Mouse (Mus musculus) stomach, embryonic 16.5 days (tissue): ENCODE measurements at regions not wholly inside any gene's neighbourhood (a gene's known extent, or its start where the extent isn't known, plus 50 kb on each side); places are given as distances from the start of the nearest gene placed in this dataset.

ENCODE experiments used
- ATAC-seq: fragments of 200-750 bp; cut with Nextera tagmentation; 2 replicates; pipeline ENCODE4 v1.8.0; 2017; ENCODE audit warnings: moderate number of reproducible peaks, moderate TSS enrichment; ENCODE audit not compliant: insufficient read depth, low FRiP score
- H3K27ac ChIP-seq: fragments of 300-500 bp; sonication (generic); 2 replicates; pipeline ENCODE4 v1.5.1; 2014; ENCODE audit warnings: low read length
- H3K27me3 ChIP-seq: fragments of 300-500 bp; sonication (generic); 2 replicates; pipeline ENCODE4 v1.6.1; 2014; ENCODE audit warnings: low read length, control low read depth, mixed read lengths; ENCODE audit not compliant: control insufficient read depth, insufficient read depth
- H3K36me3 ChIP-seq: fragments of 300-500 bp; sonication (generic); 2 replicates; pipeline ENCODE4 v1.6.1; 2014; ENCODE audit warnings: low read length; ENCODE audit not compliant: control insufficient read depth, insufficient read depth
- H3K4me1 ChIP-seq: fragments of 300-500 bp; sonication (generic); 2 replicates; pipeline ENCODE4 v1.6.1; 2014; ENCODE audit warnings: low read length, control low read depth, mixed read lengths; ENCODE audit not compliant: control insufficient read depth, insufficient read depth
- H3K4me2 ChIP-seq: fragments of 300-500 bp; sonication (generic); 2 replicates; pipeline ENCODE4 v1.6.1; 2014; ENCODE audit warnings: low read depth, low read length, mixed read lengths
- H3K4me3 ChIP-seq: fragments of 300-500 bp; sonication (generic); replicated peaks from 2 replicates; pipeline ENCODE4 v1.5.1; 2014; ENCODE audit warnings: mild to moderate bottlenecking, low read length
- H3K9ac ChIP-seq: fragments of 300-500 bp; sonication (generic); 2 replicates; pipeline ENCODE4 v1.6.1; 2014; ENCODE audit warnings: low read length
- H3K9me3 ChIP-seq: fragments of 300-500 bp; sonication (generic); replicated peaks from 2 replicates; pipeline ENCODE4 v1.6.1; 2016; ENCODE audit warnings: low read length, control low read depth; ENCODE audit not compliant: control insufficient read depth
- WGBS: fragments of 180-500 bp; shearing (Covaris S2); extraction: QIAGEN DNeasy Blood & Tissue Kit; methylation state at CpG from one replicate; pipeline ENCODE4 v1.1.7; 2014; 5-methylcytosine and 5-hydroxymethylcytosine counted together

- Histone ChIP-seq H3K4me2 (no peak overlapping the region), H3K27me3 (no peaks in the 10 kb centered on the region), H3K4me3 (no peak overlapping the region), H3K9ac (no peak overlapping the region), H3K4me1 (0 out of 2 replicates have a peak, but pooled peaks cover 5% of the 10 kb centered on the region), H3K27ac (no peak overlapping the region), H3K9me3 (no peaks in the 10 kb centered on the region), H3K36me3 (no peaks in the 10 kb centered on the region)
- 45% methylated on average over 9 of the region's 9 CpGs for WGBS
- no peak for ATAC-seq
These were observed 175.2 kb upstream of the Irx3 start for GRCm38 (mm10) chr8:91976900-91977585.

DNA sequence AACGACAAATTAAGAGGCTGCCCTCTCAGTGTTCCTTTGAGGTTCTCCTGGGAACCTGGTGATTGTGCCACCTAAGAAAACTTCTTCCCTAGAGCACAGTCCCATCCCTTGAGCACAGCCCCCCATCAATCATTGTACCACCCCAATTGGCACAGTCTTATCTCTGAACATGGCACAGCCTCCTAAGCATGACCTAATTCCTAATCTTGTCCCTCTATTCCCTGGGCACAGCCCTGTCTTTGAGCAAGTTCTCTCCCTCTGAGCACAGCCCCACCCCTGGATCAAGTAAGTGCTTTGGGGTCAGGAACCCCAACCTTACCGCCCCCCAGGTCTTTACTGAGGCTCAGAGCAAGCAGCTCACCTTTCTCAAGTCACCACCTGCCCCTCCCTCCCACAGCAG, 173.6 kb upstream of the Irx3 start:
- Histone ChIP-seq H3K4me3 (no peak overlapping the region), H3K9ac (no peak overlapping the region), H3K27me3 (no peaks in the 10 kb centered on the region), H3K27ac (no peak overlapping the region), H3K9me3 (no peaks in the 10 kb centered on the region), H3K36me3 (no peaks in the 10 kb centered on the region), H3K4me1 (0 out of 2 replicates have a peak, but pooled peaks cover 5% of the 10 kb centered on the region), H3K4me2 (no peak overlapping the region)
- WGBS: 83% methylated on average over 2 of the region's 2 CpGs
- ATAC-seq: no peak

GRCm38 (mm10) chr8:91974636-91975035, 172.8 kb upstream of the Irx3 start:
- Histone ChIP-seq H3K4me3 (no peak overlapping the region), H3K9ac (no peak overlapping the region), H3K9me3 (no peaks in the 10 kb centered on the region), H3K27me3 (no peaks in the 10 kb centered on the region), H3K27ac (no peak overlapping the region), H3K4me1 (0 out of 2 replicates have a peak, but pooled peaks cover 5% of the 10 kb centered on the region), H3K36me3 (no peaks in the 10 kb centered on the region), H3K4me2 (no peak overlapping the region)
- ATAC-seq: no peak
- 79% methylated on average over 3 of the region's 3 CpGs for WGBS

DNA sequence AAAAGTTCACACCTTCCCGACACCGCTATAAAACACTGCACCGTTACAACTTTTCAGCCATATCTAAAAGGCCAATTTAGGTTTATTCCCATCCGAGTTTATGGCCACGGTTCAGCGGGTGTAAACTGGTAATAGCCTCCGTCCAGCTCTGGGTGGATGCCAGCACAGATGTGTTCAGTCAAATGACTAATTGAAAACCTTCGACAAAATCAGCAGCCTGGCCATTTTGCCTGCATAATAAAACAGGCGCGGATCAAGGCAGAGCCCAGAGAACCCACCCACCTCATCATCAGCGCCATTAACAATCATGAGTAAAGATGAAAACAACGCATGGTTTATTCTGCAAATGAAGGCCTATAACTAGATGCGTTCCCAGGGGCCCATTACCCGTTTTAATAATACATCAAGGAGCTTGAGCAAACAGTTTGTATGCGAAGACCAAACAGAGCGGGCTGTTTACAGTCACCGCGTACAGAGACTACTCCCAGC, 172.1 kb upstream of the Irx3 start:
- 0 out of 2 replicates have a peak, but pooled peaks cover under 1% of the 10 kb centered on the region for H3K27me3 ChIP-seq
- no peaks in the 10 kb centered on the region for H3K36me3 ChIP-seq
- 0 out of 2 replicates have a peak, but pooled peaks cover 5% of the 10 kb centered on the region for H3K4me1 ChIP-seq
- H3K9ac ChIP-seq: no peak overlapping the region
- no peak overlapping the region for H3K4me3 ChIP-seq
- 49% methylated on average over 18 of the region's 18 CpGs for WGBS
- no peaks in the 10 kb centered on the region for H3K9me3 ChIP-seq
- no peak for ATAC-seq
- no peak overlapping the region for H3K4me2 ChIP-seq
- no peak overlapping the region for H3K27ac ChIP-seq

GRCm38 (mm10) chr8:91967407-91967806, 165.5 kb upstream of the Irx3 start:
- H3K27ac ChIP-seq: no peak overlapping the region
- H3K36me3 ChIP-seq: no peaks in the 10 kb centered on the region
- peak overlapping the region; percentile 8; the same call in 1 of the 2 replicates for H3K9ac ChIP-seq
- no peaks in the 10 kb centered on the region for H3K9me3 ChIP-seq
- 0 out of 2 replicates have a peak, but pooled peaks cover 4% of the 10 kb centered on the region for H3K27me3 ChIP-seq
- 20% methylated on average over 16 of the region's 16 CpGs for WGBS
- peak overlapping the region; percentile 46 for H3K4me2 ChIP-seq
- H3K4me1 ChIP-seq: peaks cover 5% of the 10 kb centered on the region; the same call in 1 of the 2 replicates
- no peak for ATAC-seq
- H3K4me3 ChIP-seq: peak overlapping the region; percentile 14; the same call in 1 of the 2 replicates

DNA sequence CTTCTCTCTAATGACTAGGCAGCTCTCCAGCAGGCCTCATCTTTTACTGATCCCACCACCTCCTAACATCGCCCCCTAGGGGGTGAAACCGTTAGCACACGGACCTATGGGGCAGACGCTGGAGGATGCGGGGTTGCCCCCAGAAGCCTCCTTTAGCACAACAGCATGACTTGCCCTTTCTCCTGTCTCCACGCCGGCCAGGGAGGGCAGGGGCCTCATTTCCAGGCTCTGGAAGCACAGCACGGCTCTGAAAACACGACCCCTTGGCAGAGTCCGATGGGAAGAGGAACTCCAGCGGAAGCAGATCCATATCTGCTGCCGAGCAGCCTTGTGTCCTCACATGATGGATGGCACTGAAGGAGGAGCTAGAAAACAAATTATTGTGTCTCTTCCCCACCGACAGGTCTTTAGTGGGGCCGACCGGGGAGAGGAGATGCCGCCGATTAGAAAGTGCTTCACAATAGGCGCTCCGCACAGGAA, 165.1 kb upstream of the Irx3 start:
- Histone ChIP-seq H3K27me3 (0 out of 2 replicates have a peak, but pooled peaks cover 4% of the 10 kb centered on the region), H3K36me3 (no peaks in the 10 kb centered on the region), H3K4me2 (peak overlapping the region; percentile 46), H3K27ac (no peak overlapping the region), H3K4me3 (peak overlapping the region; percentile 14; the same call in 1 of the 2 replicates), H3K4me1 (peaks cover 5% of the 10 kb centered on the region; the same call in 1 of the 2 replicates), H3K9ac (peak overlapping the region; percentile 8; the same call in 1 of the 2 replicates), H3K9me3 (no peaks in the 10 kb centered on the region)
- WGBS: 17% methylated on average over 19 of the region's 19 CpGs
- ATAC-seq: peak; percentile 33; the same call in 1 of the 2 replicates

DNA sequence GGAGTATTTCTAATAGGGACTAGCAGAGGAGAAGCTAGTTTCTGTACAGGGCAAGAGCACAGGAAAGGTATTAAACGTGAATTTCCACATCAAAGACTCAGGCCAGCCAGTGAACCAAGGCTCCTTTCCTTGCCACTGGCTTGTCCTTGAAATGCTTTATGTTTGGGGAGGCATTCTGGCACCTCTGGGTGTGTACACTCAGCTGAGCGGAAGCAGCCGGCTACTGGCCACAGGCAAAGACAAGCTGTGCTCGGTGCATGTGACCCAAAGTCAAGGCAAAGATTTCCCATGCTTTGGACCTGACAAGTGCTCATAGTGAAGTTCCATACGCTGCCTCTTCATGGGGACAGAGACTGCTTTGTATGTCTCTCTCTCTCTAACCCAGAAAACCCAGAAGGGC, 159.8 kb upstream of the Irx3 start:
- no peak overlapping the region for H3K4me3 ChIP-seq
- ATAC-seq: no peak
- no peaks in the 10 kb centered on the region for H3K36me3 ChIP-seq
- H3K9ac ChIP-seq: no peak overlapping the region
- no peaks in the 10 kb centered on the region for H3K9me3 ChIP-seq
- H3K27me3 ChIP-seq: no peaks in the 10 kb centered on the region
- no peak overlapping the region for H3K27ac ChIP-seq
- no peak overlapping the region for H3K4me2 ChIP-seq
- 79% methylated on average over 5 of the region's 5 CpGs for WGBS
- no peaks in the 10 kb centered on the region for H3K4me1 ChIP-seq

DNA sequence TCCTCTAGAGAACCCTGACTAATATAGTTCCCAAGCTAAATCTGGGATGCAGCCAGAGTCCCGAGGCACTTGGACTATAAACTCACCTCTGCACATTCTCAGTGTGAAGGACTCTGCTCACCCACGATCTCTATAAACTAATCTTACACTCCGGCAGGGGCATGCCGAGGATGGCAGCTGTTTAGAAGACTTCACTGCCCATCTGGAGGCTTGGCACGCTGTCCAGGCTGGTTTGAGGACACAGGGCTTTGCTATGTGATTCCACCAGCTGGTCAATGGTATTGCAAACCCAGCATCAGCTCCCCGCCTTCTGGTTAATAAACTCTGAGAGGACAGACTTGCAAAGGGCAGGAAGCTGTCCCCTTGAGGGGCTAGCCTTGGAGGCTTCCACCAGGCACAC, 153.3 kb upstream of the Irx3 start:
- 71% methylated on average over 6 of the region's 6 CpGs for WGBS

DNA sequence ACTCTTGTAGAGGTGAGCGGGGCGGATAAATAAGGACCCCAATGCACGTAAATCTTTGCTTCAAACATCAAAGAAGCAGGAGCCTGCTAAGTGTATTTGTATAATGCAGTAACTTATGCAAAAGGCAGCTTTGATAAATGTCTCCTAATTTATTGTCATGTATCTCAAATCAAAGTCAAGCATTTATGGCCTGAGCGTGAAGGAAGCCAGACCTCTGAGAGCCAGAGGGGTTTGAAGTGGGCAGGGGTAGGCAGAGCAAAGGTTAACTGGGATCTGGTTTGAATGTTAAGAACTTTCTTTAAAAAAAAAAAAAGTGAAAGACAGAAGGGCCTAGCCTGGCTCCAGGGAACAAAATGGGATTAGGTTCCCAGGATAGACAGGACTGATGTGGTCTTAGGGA, 151.1 kb upstream of the Irx3 start:
- Histone ChIP-seq H3K9me3 (no peaks in the 10 kb centered on the region), H3K9ac (no peak overlapping the region), H3K27me3 (no peaks in the 10 kb centered on the region), H3K27ac (no peak overlapping the region), H3K4me3 (no peak overlapping the region), H3K4me2 (no peak overlapping the region), H3K4me1 (no peaks in the 10 kb centered on the region), H3K36me3 (no peaks in the 10 kb centered on the region)
- 73% methylated on average over 4 of the region's 4 CpGs for WGBS
- ATAC-seq: no peak

More for the DNA sequence above, 153.3 kb upstream of the Irx3 start:
- Histone ChIP-seq H3K27me3 (no peaks in the 10 kb centered on the region), H3K27ac (no peak overlapping the region), H3K9ac (no peak overlapping the region), H3K36me3 (no peaks in the 10 kb centered on the region), H3K9me3 (no peaks in the 10 kb centered on the region), H3K4me1 (no peaks in the 10 kb centered on the region), H3K4me2 (no peak overlapping the region), H3K4me3 (no peak overlapping the region)
- ATAC-seq: no peak
